Mouse (Mus musculus) lung, postnatal 0 days (tissue): ENCODE measurements around the gene Ttn. TPM values are rescaled to one million over a fixed set of nuclear protein-coding genes. Genes with fewer than 3 reads are reported as not detected.

Experiments
- ATAC-seq: fragments of 200-750 bp; cut with Nextera tagmentation; 2 replicates; pipeline ENCODE4 v1.8.0; 2017; ENCODE audit warnings: moderate library complexity
- DNase-seq: peaks from one replicate; pipeline ENCODE4 v3.0.0-alpha.2; 2016; ENCODE audit warnings: low spot score
- H3K27ac ChIP-seq: fragments of 300-500 bp; sonication (generic); 2 replicates; pipeline ENCODE4 v1.5.1; 2014; ENCODE audit warnings: antibody characterized with exemption, mild to moderate bottlenecking, low read length, mixed read lengths
- H3K27me3 ChIP-seq: fragments of 300-500 bp; sonication (generic); replicated peaks from 2 replicates; pipeline ENCODE4 v1.6.1; 2014; ENCODE audit warnings: low read length, mixed read lengths; ENCODE audit not compliant: insufficient read depth
- H3K36me3 ChIP-seq: fragments of 300-500 bp; sonication (generic); 2 replicates; pipeline ENCODE4 v1.6.1; 2014; ENCODE audit warnings: low read length, mixed read lengths; ENCODE audit not compliant: insufficient read depth
- H3K4me1 ChIP-seq: fragments of 300-500 bp; sonication (generic); 2 replicates; pipeline ENCODE4 v1.6.1; 2014; ENCODE audit warnings: antibody characterized with exemption, low read depth, low read length, mixed read lengths; ENCODE audit not compliant: insufficient read depth
- H3K4me2 ChIP-seq: fragments of 300-500 bp; sonication (generic); replicated peaks from 2 replicates; pipeline ENCODE4 v1.6.1; 2014; ENCODE audit warnings: low read depth, mild to moderate bottlenecking, low read length, moderate library complexity, mixed read lengths
- H3K4me3 ChIP-seq: fragments of 300-500 bp; sonication (generic); 2 replicates; pipeline ENCODE4 v1.5.1; 2014; ENCODE audit warnings: low read depth, low read length
- H3K9ac ChIP-seq: fragments of 300-500 bp; sonication (generic); replicated peaks from 2 replicates; pipeline ENCODE4 v1.6.1; 2014; ENCODE audit warnings: low read depth, mild to moderate bottlenecking
- H3K9me3 ChIP-seq: fragments of 300-500 bp; sonication (generic); 2 replicates; pipeline ENCODE4 v1.6.1; 2016; ENCODE audit warnings: low read length, mixed read lengths
- CTCF ChIP-seq: IDR thresholded peaks from 2 replicates; pipeline ENCODE4 v1.5.1; 2016; ENCODE audit warnings: antibody characterized with exemption, mild to moderate bottlenecking
- EP300 ChIP-seq: IDR thresholded peaks from 2 replicates; pipeline ENCODE4 v1.6.1; 2016; ENCODE audit warnings: antibody characterized with exemption, mild to moderate bottlenecking, control low read depth
- WGBS: fragments of 180-500 bp; shearing (Covaris S2); extraction: QIAGEN DNeasy Blood & Tissue Kit; methylation state at CpG from one replicate; pipeline ENCODE4 v1.1.7; 2014; 5-methylcytosine and 5-hydroxymethylcytosine counted together
- polyA plus RNA-seq: library from polyadenylated mRNA; unstranded; fragments of >200 nt; fragmentation: Nextera tagmentation; extraction: Ambion mirVana; gene quantifications from 2 replicates; pipeline ENCODE4 v1.2.1, GENCODE M21; 2015

Ttn gene
- polyA plus RNA-seq, 1 experiment from 2014 or later, result 5.5 TPM

GRCm38 (mm10) chr2:76682301-76682700 lies 300.0 kb downstream of the Ttn start:
- Histone ChIP-seq H3K4me1 (0 out of 2 replicates have a peak, but pooled peaks cover 4% of the 10 kb centered on the region), H3K9me3 (no peaks in the 10 kb centered on the region), H3K36me3 (peaks cover 30% of the 10 kb centered on the region), H3K9ac (no peak overlapping the region), H3K4me2 (no peak overlapping the region), H3K27me3 (no peaks in the 10 kb centered on the region), H3K27ac (no peak overlapping the region), H3K4me3 (no peak overlapping the region)
- no peak for TF ChIP-seq CTCF
- no peak for ATAC-seq
- DNase-seq, result no peak
- 88% methylated on average over 8 of the region's 8 CpGs for WGBS

- no peaks in the 10 kb centered on the region for H3K9me3 ChIP-seq
- no peaks in the 10 kb centered on the region for H3K27me3 ChIP-seq
- no peak overlapping the region for H3K27ac ChIP-seq
- DNase-seq, result no peak
- ATAC-seq, result no peak
- peaks cover 6% of the 10 kb centered on the region; the same call in 1 of the 2 replicates for H3K36me3 ChIP-seq
- no peak overlapping the region for H3K9ac ChIP-seq
- peak overlapping the region; percentile 79 for H3K4me2 ChIP-seq
- TF ChIP-seq EP300, result no peak
- no peak for TF ChIP-seq CTCF
- 49% methylated on average over 13 of the region's 13 CpGs for WGBS
- 0 out of 2 replicates have a peak overlapping the region, but pooled peaks have one; percentile 90 for H3K4me3 ChIP-seq
- H3K4me1 ChIP-seq, result peaks cover 16% of the 10 kb centered on the region
Measured at GRCm38 (mm10) chr2:76676401-76677226, 305.7 kb downstream of the Ttn start.

GRCm38 (mm10) chr2:76675949-76676348 lies 306.4 kb downstream of the Ttn start:
- 9% methylated on average over 4 of the region's 4 CpGs for WGBS
- no peak overlapping the region for H3K27ac ChIP-seq
- DNase-seq (no peak), ATAC-seq (no peak)
- H3K4me3 ChIP-seq, result peak overlapping the region; percentile 90
- no peak for TF ChIP-seq EP300
- no peak for TF ChIP-seq CTCF
- peak overlapping the region; percentile 79 for H3K4me2 ChIP-seq
- H3K27me3 ChIP-seq, result no peaks in the 10 kb centered on the region
- peaks cover 16% of the 10 kb centered on the region for H3K4me1 ChIP-seq
- no peak overlapping the region for H3K9ac ChIP-seq
- no peaks in the 10 kb centered on the region for H3K9me3 ChIP-seq
- peaks cover 6% of the 10 kb centered on the region; the same call in 1 of the 2 replicates for H3K36me3 ChIP-seq

- TF ChIP-seq CTCF, result no peak
- TF ChIP-seq EP300, result no peak
- no peak for DNase-seq
- Histone ChIP-seq H3K4me3 (peak overlapping the region; percentile 90), H3K4me1 (peaks cover 16% of the 10 kb centered on the region), H3K4me2 (peak overlapping the region; percentile 79), H3K27me3 (no peaks in the 10 kb centered on the region), H3K9ac (peak overlapping the region; percentile 78), H3K9me3 (no peaks in the 10 kb centered on the region), H3K27ac (peak overlapping the region; percentile 83), H3K36me3 (peaks cover 4% of the 10 kb centered on the region; the same call in 1 of the 2 replicates)
- ATAC-seq, result peak; percentile 47
- 1% methylated on average over 28 of the region's 44 CpGs for WGBS
Measured at GRCm38 (mm10) chr2:76675451-76675850, 306.9 kb downstream of the Ttn start.

GRCm38 (mm10) chr2:76674725-76675427 lies 307.5 kb downstream of the Ttn start, which contains the start of gene Plekha3:
Gene Plekha3 (plus strand): TSS chr2:76675281.
- peak within 1 kb of the TSS; percentile 83 for H3K27ac ChIP-seq
- no peaks in the 10 kb centered on the region for H3K27me3 ChIP-seq
- ATAC-seq (peak; percentile 86), DNase-seq (peak; percentile 94)
- no peaks in the 10 kb centered on the region for H3K36me3 ChIP-seq
- peak within 1 kb of the TSS; percentile 78 for H3K9ac ChIP-seq
- H3K4me2 ChIP-seq, result peak within 1 kb of the TSS; percentile 79
- peaks cover 16% of the 10 kb centered on the region for H3K4me1 ChIP-seq
- 5% methylated on average over 42 of the region's 52 CpGs for WGBS
- H3K9me3 ChIP-seq, result no peaks in the 10 kb centered on the region
- no peak for TF ChIP-seq CTCF
- peak within 1 kb of the TSS; percentile 90 for H3K4me3 ChIP-seq

- H3K9ac ChIP-seq, result no peak overlapping the region
- no peak overlapping the region for H3K4me3 ChIP-seq
- WGBS, result 40% methylated on average over 7 of the region's 7 CpGs
- ATAC-seq (no peak), DNase-seq (peak; percentile 68)
- no peaks in the 10 kb centered on the region for H3K36me3 ChIP-seq
- no peaks in the 10 kb centered on the region for H3K27me3 ChIP-seq
- H3K27ac ChIP-seq, result peak overlapping the region; percentile 91
- H3K4me1 ChIP-seq, result peaks cover 13% of the 10 kb centered on the region
- TF ChIP-seq EP300 (no peak), CTCF (peak; percentile 59)
- no peaks in the 10 kb centered on the region for H3K9me3 ChIP-seq
- H3K4me2 ChIP-seq, result peak overlapping the region; percentile 74
Measured at GRCm38 (mm10) chr2:76673472-76674081, 308.8 kb downstream of the Ttn start.
